Mouse (Mus musculus): ENCODE results near the gene Pgm2l1. TPM values are rescaled to one million over a fixed set of nuclear protein-coding genes. Genes with fewer than 3 reads are reported as not detected.

Pgm2l1 gene
- polyA plus RNA-seq, 1 experiment, result 0.28 TPM

GRCm38 (mm10) chr7:100216601-100217565, 10.3 kb upstream of the Pgm2l1 start:
- Histone ChIP-seq H3K4me2 (ENCODE audit: low read depth) (no peak overlapping the region), H3K27me3 (ENCODE audit: control insufficient read depth, insufficient read depth, insufficient read length) (peaks cover 24% of the 10 kb centered on the region), H3ac (ENCODE audit: control insufficient read depth, insufficient read length) (no peak overlapping the region), H3K36me3 (ENCODE audit: control insufficient read depth, insufficient read depth) (no peaks in the 10 kb centered on the region), H3K4me3 (no peak overlapping the region), H3K79me2 (ENCODE audit: control insufficient read depth, insufficient read depth) (no peaks in the 10 kb centered on the region)
- no peak for TF ChIP-seq SRF (IDR thresholded peaks at IDR 0.05; ENCODE audit: control insufficient read depth, insufficient read length, low read depth)
- no peak for TF ChIP-seq REST (IDR thresholded peaks at IDR 0.05; ENCODE audit: insufficient read depth, insufficient read length)
- no peak for TF ChIP-seq E2F4 (IDR thresholded peaks at IDR 0.05; ENCODE audit: insufficient read depth)
- TF ChIP-seq POLR2A (IDR thresholded peaks at IDR 0.05; ENCODE audit: insufficient read length, low read depth), result no peak
- no peak for TF ChIP-seq TCF3 (IDR thresholded peaks at IDR 0.05; ENCODE audit: insufficient read length, low read depth)
- no peak for TF ChIP-seq CEBPB (IDR thresholded peaks at IDR 0.05; ENCODE audit: insufficient read depth, poor library complexity, severe bottlenecking)
- TF ChIP-seq USF1 (IDR thresholded peaks at IDR 0.05; ENCODE audit: low read depth), result no peak
- TF ChIP-seq POLR2AphosphoS2 (IDR thresholded peaks at IDR 0.05; ENCODE audit: insufficient read length, low read depth), result no peak
- TF ChIP-seq MYOG (IDR thresholded peaks at IDR 0.05; ENCODE audit: control insufficient read depth in 1 of 3, insufficient read depth in 1 of 3, insufficient read length in 2 of 3, low read depth in 2 of 3), result no peak
- no peak for TF ChIP-seq MYOD1 (IDR thresholded peaks at IDR 0.05; ENCODE audit: control insufficient read depth in 1 of 3, insufficient read length in 2 of 3, low read depth in 2 of 3)
- no peak for TF ChIP-seq MAX (IDR thresholded peaks at IDR 0.05; ENCODE audit: low read depth)
- TF ChIP-seq TCF12 (IDR thresholded peaks at IDR 0.05; ENCODE audit: insufficient read depth, poor library complexity, severe bottlenecking), result no peak

- no peak for TF ChIP-seq TCF3 (IDR thresholded peaks at IDR 0.05; ENCODE audit: insufficient read length, low read depth)
- TF ChIP-seq POLR2AphosphoS2 (IDR thresholded peaks at IDR 0.05; ENCODE audit: insufficient read length, low read depth), result no peak
- no peak for TF ChIP-seq E2F4 (IDR thresholded peaks at IDR 0.05; ENCODE audit: insufficient read depth)
- no peak for TF ChIP-seq CEBPB (IDR thresholded peaks at IDR 0.05; ENCODE audit: insufficient read depth, poor library complexity, severe bottlenecking)
- TF ChIP-seq USF1 (IDR thresholded peaks at IDR 0.05; ENCODE audit: low read depth), result no peak
- no peak for TF ChIP-seq POLR2A (IDR thresholded peaks at IDR 0.05; ENCODE audit: insufficient read length, low read depth)
- no peak for TF ChIP-seq SRF (IDR thresholded peaks at IDR 0.05; ENCODE audit: control insufficient read depth, insufficient read length, low read depth)
- no peak for TF ChIP-seq REST (IDR thresholded peaks at IDR 0.05; ENCODE audit: insufficient read depth, insufficient read length)
- TF ChIP-seq MYOD1 (IDR thresholded peaks at IDR 0.05; ENCODE audit: control insufficient read depth in 1 of 3, insufficient read length in 2 of 3, low read depth in 2 of 3), result no peak
- Histone ChIP-seq H3K4me2 (ENCODE audit: low read depth) (peak overlapping the region; percentile 91), H3K27me3 (ENCODE audit: control insufficient read depth, insufficient read depth, insufficient read length) (no peaks in the 10 kb centered on the region), H3K36me3 (ENCODE audit: control insufficient read depth, insufficient read depth) (no peaks in the 10 kb centered on the region), H3K79me2 (ENCODE audit: control insufficient read depth, insufficient read depth) (no peaks in the 10 kb centered on the region), H3K4me3 (peak overlapping the region; percentile 35), H3ac (ENCODE audit: control insufficient read depth, insufficient read length) (peak overlapping the region; percentile 10)
These were observed 817 bp downstream of the Pgm2l1 start for GRCm38 (mm10) chr7:100227896-100228525.

- no peak overlapping the region for H3K4me3 ChIP-seq
- H3K36me3 ChIP-seq (ENCODE audit: control insufficient read depth, insufficient read depth), result no peaks in the 10 kb centered on the region
- H3K4me2 ChIP-seq (ENCODE audit: low read depth), result no peak overlapping the region
- TF ChIP-seq POLR2AphosphoS2 (IDR thresholded peaks at IDR 0.05; ENCODE audit: insufficient read length, low read depth) (no peak), MYOD1 (IDR thresholded peaks at IDR 0.05; ENCODE audit: control insufficient read depth in 1 of 3, insufficient read length in 2 of 3, low read depth in 2 of 3) (no peak), MYOG (IDR thresholded peaks at IDR 0.05; ENCODE audit: control insufficient read depth in 1 of 3, insufficient read depth in 1 of 3, insufficient read length in 2 of 3, low read depth in 2 of 3) (no peak), TCF3 (IDR thresholded peaks at IDR 0.05; ENCODE audit: insufficient read length, low read depth) (no peak), SRF (IDR thresholded peaks at IDR 0.05; ENCODE audit: control insufficient read depth, insufficient read length, low read depth) (no peak), USF1 (IDR thresholded peaks at IDR 0.05; ENCODE audit: low read depth) (no peak)
- no peaks in the 10 kb centered on the region for H3K79me2 ChIP-seq (ENCODE audit: control insufficient read depth, insufficient read depth)
- H3K27me3 ChIP-seq (ENCODE audit: control insufficient read depth, insufficient read depth, insufficient read length), result no peaks in the 10 kb centered on the region
- no peak overlapping the region for H3ac ChIP-seq (ENCODE audit: control insufficient read depth, insufficient read length)
These were observed 1.8 kb downstream of the Pgm2l1 start for GRCm38 (mm10) chr7:100228957-100229356.

- no peaks in the 10 kb centered on the region for H3K36me3 ChIP-seq (ENCODE audit: control insufficient read depth, insufficient read depth)
These were observed 3.5 kb downstream of the Pgm2l1 start for GRCm38 (mm10) chr7:100230646-100231045.

More at GRCm38 (mm10) chr7:100230646-100231045, 3.5 kb downstream of the Pgm2l1 start:
- Histone ChIP-seq H3K4me3 (no peak overlapping the region), H3ac (ENCODE audit: control insufficient read depth, insufficient read length) (no peak overlapping the region), H3K4me2 (ENCODE audit: low read depth) (no peak overlapping the region), H3K79me2 (ENCODE audit: control insufficient read depth, insufficient read depth) (no peaks in the 10 kb centered on the region), H3K27me3 (ENCODE audit: control insufficient read depth, insufficient read depth, insufficient read length) (no peaks in the 10 kb centered on the region)
- no peak for TF ChIP-seq TCF12 (IDR thresholded peaks at IDR 0.05; ENCODE audit: insufficient read depth, poor library complexity, severe bottlenecking)
- TF ChIP-seq MAX (IDR thresholded peaks at IDR 0.05; ENCODE audit: low read depth), result no peak
- no peak for TF ChIP-seq REST (IDR thresholded peaks at IDR 0.05; ENCODE audit: insufficient read depth, insufficient read length)
- TF ChIP-seq USF1 (IDR thresholded peaks at IDR 0.05; ENCODE audit: low read depth), result no peak
- no peak for TF ChIP-seq MYOD1 (IDR thresholded peaks at IDR 0.05; ENCODE audit: control insufficient read depth in 1 of 3, insufficient read length in 2 of 3, low read depth in 2 of 3)
- no peak for TF ChIP-seq SRF (IDR thresholded peaks at IDR 0.05; ENCODE audit: control insufficient read depth, insufficient read length, low read depth)
- TF ChIP-seq POLR2A (IDR thresholded peaks at IDR 0.05; ENCODE audit: insufficient read length, low read depth), result no peak
- TF ChIP-seq TCF3 (IDR thresholded peaks at IDR 0.05; ENCODE audit: insufficient read length, low read depth), result no peak
- TF ChIP-seq MYOG (IDR thresholded peaks at IDR 0.05; ENCODE audit: control insufficient read depth in 1 of 3, insufficient read depth in 1 of 3, insufficient read length in 2 of 3, low read depth in 2 of 3), result no peak
- no peak for TF ChIP-seq CEBPB (IDR thresholded peaks at IDR 0.05; ENCODE audit: insufficient read depth, poor library complexity, severe bottlenecking)
- TF ChIP-seq E2F4 (IDR thresholded peaks at IDR 0.05; ENCODE audit: insufficient read depth), result no peak
- TF ChIP-seq POLR2AphosphoS2 (IDR thresholded peaks at IDR 0.05; ENCODE audit: insufficient read length, low read depth), result no peak

Measured in myocyte (in vitro differentiated cells).